Mouse (Mus musculus) E14TG2a.4 (cell line): Measurements from ENCODE around the gene Kctd13.

Source experiments
- CTCF ChIP-seq: conservative IDR thresholded peaks from 2 replicates; pipeline ENCODE4 v1.5.1; 2014; ENCODE audit warnings: low read length
- NANOG ChIP-seq: IDR thresholded peaks from 2 replicates; pipeline ENCODE4 v1.6.1; 2014; ENCODE audit warnings: borderline replicate concordance, low read length, mixed read lengths
- POU5F1 ChIP-seq: IDR thresholded peaks from 2 replicates; pipeline ENCODE4 v1.6.1; 2014; ENCODE audit warnings: low read length, borderline replicate concordance

DNA sequence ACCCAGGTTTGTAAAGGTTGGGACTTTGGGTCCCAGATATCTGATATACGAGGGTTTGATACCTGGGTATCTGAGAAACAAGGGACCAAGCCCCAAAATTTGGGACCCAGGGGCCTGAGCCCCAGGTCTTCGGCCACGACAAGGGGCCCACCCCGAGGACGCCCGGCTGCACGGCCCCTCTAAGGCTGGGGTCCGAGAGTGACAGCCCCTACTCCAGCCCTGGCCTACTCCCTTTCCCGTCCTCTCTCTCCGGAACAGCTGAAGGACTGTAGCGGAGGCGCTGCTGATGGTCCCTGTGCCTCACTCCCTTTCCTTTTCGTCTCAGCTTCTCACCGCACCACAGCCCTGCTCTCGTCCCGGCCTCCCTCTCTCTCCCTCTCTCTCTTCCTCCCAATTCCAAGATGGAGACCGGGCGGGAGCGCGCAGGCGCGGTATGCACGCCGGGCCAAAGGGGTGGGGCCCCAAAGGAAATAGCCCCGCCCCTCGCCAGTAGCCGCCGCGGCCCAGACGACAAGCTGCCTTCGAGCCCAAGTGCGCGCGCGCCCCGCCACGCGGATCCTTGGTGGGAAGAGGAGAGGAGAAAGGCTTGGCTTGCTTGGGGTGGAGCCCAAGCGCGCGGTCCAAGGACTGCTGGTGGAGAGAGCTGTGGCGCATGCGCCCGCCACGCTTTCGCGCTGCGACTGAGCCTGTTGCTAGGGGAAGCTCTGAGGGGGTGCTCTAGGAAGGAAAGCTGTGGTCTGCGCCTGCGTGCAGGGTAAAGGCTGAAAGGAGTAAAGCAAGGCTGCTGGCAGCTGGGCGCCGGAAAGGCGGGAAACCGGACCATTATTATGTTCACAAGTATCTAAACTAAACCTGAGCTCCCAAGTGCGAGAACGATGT lies 44.2 kb upstream of the Kctd13 start, which contains the start of gene Taok2:
- TF ChIP-seq CTCF (no peak), NANOG (no peak), POU5F1 (no peak)
